Mouse (Mus musculus): Measurements from ENCODE around the gene Tmub1.

DNA sequence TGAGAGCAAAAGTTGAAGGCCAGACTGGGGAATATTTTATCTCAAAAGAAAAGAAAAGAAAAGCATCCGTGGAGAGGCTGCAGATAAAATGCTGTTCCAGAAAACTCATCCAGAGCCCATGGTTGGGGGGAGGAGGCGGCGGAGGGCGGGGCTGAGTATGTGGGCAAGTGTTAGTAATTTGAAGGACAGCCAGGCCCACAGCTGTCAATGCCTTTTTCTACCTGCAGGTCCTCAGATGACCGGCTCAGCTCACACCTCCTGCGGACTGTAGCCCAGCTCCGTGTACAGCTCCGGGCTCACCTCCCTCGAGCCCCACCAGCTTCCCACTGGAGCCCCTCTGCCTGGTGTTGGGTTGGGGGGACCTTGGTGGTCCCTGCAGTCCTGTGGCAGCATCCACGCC, 48.0 kb downstream of the Tmub1 start:
- TF ChIP-seq CTCF (IDR thresholded peaks at IDR 0.05; ENCODE audit: extremely low read depth, insufficient read length, insufficient replicate concordance, low read depth, low read length) (no peak), POLR2A (IDR thresholded peaks at IDR 0.05; ENCODE audit: low read depth, low read length) (no peak)

All from small intestine, adult 2 months (tissue).